Mouse (Mus musculus) MEL (cell line): ENCODE measurements around the gene Cln5. TPM values are rescaled to one million over a fixed set of nuclear protein-coding genes. Genes with fewer than 3 reads are reported as not detected.

ENCODE experiments used
- DNase-seq: peaks from one replicate; pipeline ENCODE4 v3.0.0; 2011; ENCODE audit warnings: low read depth, low spot score
- H3K27ac ChIP-seq: 2 replicates; pipeline ENCODE4 v1.5.1; 2012; ENCODE audit warnings: low read depth, mild to moderate bottlenecking, control low read depth, low read length, moderate library complexity; ENCODE audit not compliant: control insufficient read depth
- H3K27me3 ChIP-seq, 2 experiments: fragments of 150-350 bp in 1 of 2; sonication (generic) in 1 of 2; 2 replicates each; pipeline ENCODE4 v1.6.1; 2012; ENCODE audit warnings: low read length in 2 of 2, mild to moderate bottlenecking in 2 of 2, improper control_type of control experiment in 1 of 2, moderate library complexity in 1 of 2; ENCODE audit not compliant: insufficient read depth in 2 of 2, control insufficient read depth in 1 of 2
- H3K36me3 ChIP-seq, 2 experiments: 2 replicates each; pipeline ENCODE4 v1.6.1; 2012 to 2014; ENCODE audit warnings: low read length in 2 of 2, improper control_type of control experiment in 1 of 2, inconsistent platforms in 1 of 2, mild to moderate bottlenecking in 1 of 2; ENCODE audit not compliant: insufficient read depth in 2 of 2, control insufficient read depth in 1 of 2
- H3K4me1 ChIP-seq, 2 experiments: fragments of 150-350 bp in 1 of 2; sonication (generic) in 1 of 2; 2 replicates each; pipeline ENCODE4 v1.6.1; 2012; ENCODE audit warnings: low read length in 2 of 2, improper control_type of control experiment in 1 of 2, mild to moderate bottlenecking in 1 of 2; ENCODE audit not compliant: insufficient read depth in 2 of 2, control insufficient read depth in 1 of 2
- H3K4me3 ChIP-seq, 2 experiments: fragments of 150-350 bp in 1 of 2; sonication (generic) in 1 of 2; 2 replicates each; pipeline ENCODE4 v1.5.1; 2012; ENCODE audit warnings: low read depth in 2 of 2, low read length in 2 of 2, mild to moderate bottlenecking in 2 of 2, moderate library complexity in 2 of 2, control low read depth in 1 of 2, improper control_type of control experiment in 1 of 2; ENCODE audit not compliant: control insufficient read depth in 1 of 2, insufficient read depth in 1 of 2
- H3K79me2 ChIP-seq: 2 replicates; pipeline ENCODE4 v1.6.1; 2012; ENCODE audit warnings: mild to moderate bottlenecking, low read length, moderate library complexity; ENCODE audit not compliant: control insufficient read depth, poor library complexity, insufficient read depth
- H3K9ac ChIP-seq: 2 replicates; pipeline ENCODE4 v1.6.1; 2012; ENCODE audit warnings: low read depth, mild to moderate bottlenecking, control low read depth, low read length, moderate library complexity; ENCODE audit not compliant: control insufficient read depth, poor library complexity, severe bottlenecking
- H3K9me3 ChIP-seq: fragments of 150-350 bp; sonication (generic); replicated peaks from 2 replicates; pipeline ENCODE4 v1.6.1; 2012; ENCODE audit warnings: mild to moderate bottlenecking, low read length, improper control_type of control experiment, moderate library complexity; ENCODE audit not compliant: insufficient read depth
- CHD1 ChIP-seq: IDR thresholded peaks from 2 replicates; pipeline ENCODE4 v1.6.1; 2012; ENCODE audit warnings: low read depth, mild to moderate bottlenecking, inconsistent platforms, low read length, improper control_type of control experiment
- CHD2 ChIP-seq: IDR thresholded peaks from 2 replicates; pipeline ENCODE4 v1.6.1; 2011; ENCODE audit warnings: low read length, improper control_type of control experiment
- ETS1 ChIP-seq: IDR thresholded peaks from 2 replicates; pipeline ENCODE4 v1.6.1; 2012; ENCODE audit warnings: low read depth, mild to moderate bottlenecking, inconsistent platforms, low read length, improper control_type of control experiment, moderate library complexity
- GATA1 ChIP-seq: IDR thresholded peaks from 2 replicates; pipeline ENCODE4 v1.6.1; 2011; ENCODE audit warnings: low read depth, low read length, improper control_type of control experiment
- HCFC1 ChIP-seq: IDR thresholded peaks from 2 replicates; pipeline ENCODE4 v1.6.1; 2012; ENCODE audit warnings: low read depth, mild to moderate bottlenecking, inconsistent platforms, low read length, improper control_type of control experiment, moderate library complexity
- JUND ChIP-seq: IDR thresholded peaks from 2 replicates; pipeline ENCODE4 v1.6.1; 2011; ENCODE audit warnings: low read depth, mild to moderate bottlenecking, improper control_type of control experiment, low read length
- MAX ChIP-seq: IDR thresholded peaks from 2 replicates; pipeline ENCODE4 v1.6.1; 2011; ENCODE audit warnings: low read length, improper control_type of control experiment
- MAZ ChIP-seq: IDR thresholded peaks from 2 replicates; pipeline ENCODE4 v1.6.1; 2012; ENCODE audit warnings: low read depth, mild to moderate bottlenecking, inconsistent platforms, low read length, improper control_type of control experiment
- MEF2A ChIP-seq: IDR thresholded peaks from 2 replicates; pipeline ENCODE4 v1.6.1; 2014; ENCODE audit warnings: low read depth, mild to moderate bottlenecking, inconsistent platforms, low read length, improper control_type of control experiment; ENCODE audit not compliant: poor library complexity, insufficient replicate concordance, severe bottlenecking; ENCODE audit errors: extremely low read depth
- MXI1 ChIP-seq: IDR thresholded peaks from 2 replicates; pipeline ENCODE4 v1.6.1; 2011; ENCODE audit warnings: mild to moderate bottlenecking, low read depth, low read length, improper control_type of control experiment
- MYB ChIP-seq: IDR thresholded peaks from 2 replicates; pipeline ENCODE4 v1.6.1; 2011; ENCODE audit warnings: mild to moderate bottlenecking, low read depth, low read length, improper control_type of control experiment
- NELFE ChIP-seq: IDR thresholded peaks from 2 replicates; pipeline ENCODE4 v1.6.1; 2011; ENCODE audit warnings: low read depth, low read length, improper control_type of control experiment
- NRF1 ChIP-seq: IDR thresholded peaks from 2 replicates; pipeline ENCODE4 v1.6.1; 2014; ENCODE audit warnings: low read depth, mild to moderate bottlenecking, inconsistent platforms, low read length, improper control_type of control experiment, moderate library complexity; ENCODE audit not compliant: poor library complexity, insufficient read depth, severe bottlenecking
- POLR2A ChIP-seq, 2 experiments: IDR thresholded peaks; 2 replicates each; pipeline ENCODE4 v1.6.1; 2011 to 2012; ENCODE audit warnings: low read length in 2 of 2, mild to moderate bottlenecking in 2 of 2, control low read depth in 1 of 2, improper control_type of control experiment in 1 of 2, low read depth in 1 of 2, moderate library complexity in 1 of 2; ENCODE audit not compliant: control insufficient read depth in 1 of 2, insufficient read depth in 1 of 2, poor library complexity in 1 of 2
- POLR2AphosphoS2 ChIP-seq: IDR thresholded peaks from 2 replicates; pipeline ENCODE4 v1.6.1; 2011; ENCODE audit warnings: low read length, improper control_type of control experiment
- RAD21 ChIP-seq: IDR thresholded peaks from 2 replicates; pipeline ENCODE4 v1.6.1; 2011; ENCODE audit warnings: mild to moderate bottlenecking, low read depth, low read length, improper control_type of control experiment
- SIN3A ChIP-seq: IDR thresholded peaks from 2 replicates; pipeline ENCODE4 v1.6.1; 2012; ENCODE audit warnings: low read length, improper control_type of control experiment, inconsistent platforms
- ZNF384 ChIP-seq: IDR thresholded peaks from 2 replicates; pipeline ENCODE4 v1.6.1; 2012; ENCODE audit warnings: low read depth, mild to moderate bottlenecking, inconsistent platforms, low read length, improper control_type of control experiment
- polyA plus RNA-seq, 2 experiments: library from polyadenylated mRNA; stranded (reverse) in 1 of 2; unstranded in 1 of 2; fragments of >175 nt in 1 of 2; fragments of >200 nt in 1 of 2; gene quantifications; 2 replicates each; pipeline versions ENCODE4 v1.2.1 to v1.2.4; 2012; ENCODE audit warnings: low replicate concordance in 2 of 2, low read depth in 1 of 2; ENCODE audit not compliant: insufficient read length in 2 of 2, insufficient read depth in 1 of 2, missing spikeins in 1 of 2
- total RNA-seq: library from RNA; depleted of rRNA; stranded (reverse); fragments of 300-350 nt; gene quantifications from 2 replicates; pipeline ENCODE4 v1.2.3, GENCODE M21; 2012

The Cln5 gene
- total and polyA plus RNA-seq, 3 experiments: 12.3 to 99.4 (median 15.9) TPM

GRCm38 (mm10) chr14:103033271-103033823 is 36.7 kb upstream of the Cln5 start:
- Histone ChIP-seq H3K9ac (no peak overlapping the region), H3K79me2 (no peaks in the 10 kb centered on the region), H3K9me3 (no peaks in the 10 kb centered on the region), H3K36me3 (no peaks in the 10 kb centered on the region), H3K4me1 (no peaks in the 10 kb centered on the region), H3K4me3 (no peak overlapping the region), H3K27me3 (no peaks in the 10 kb centered on the region), H3K27ac (no peak overlapping the region)
- TF ChIP-seq ETS1: no peak
- no peak for TF ChIP-seq SIN3A
- no peak for TF ChIP-seq ZNF384
- TF ChIP-seq MAZ: no peak
- TF ChIP-seq JUND: no peak
- no peak for TF ChIP-seq POLR2AphosphoS2
- TF ChIP-seq NRF1: no peak
- TF ChIP-seq RAD21: no peak
- no peak for TF ChIP-seq CHD2
- no peak for TF ChIP-seq MAX
- no peak for TF ChIP-seq HCFC1
- no peak for TF ChIP-seq NELFE
- no peak for DNase-seq

GRCm38 (mm10) chr14:103034076-103034475 is 35.9 kb upstream of the Cln5 start:
- Histone ChIP-seq H3K4me3 (no peak overlapping the region), H3K9ac (no peak overlapping the region), H3K27ac (no peak overlapping the region), H3K4me1 (no peaks in the 10 kb centered on the region), H3K27me3 (no peaks in the 10 kb centered on the region), H3K79me2 (no peaks in the 10 kb centered on the region)
- no peak for DNase-seq
- TF ChIP-seq CHD1 (no peak), MAZ (no peak), SIN3A (no peak), MXI1 (no peak), MYB (no peak), POLR2A (IDR thresholded peaks at IDR 0.05; ENCODE audit: control insufficient read depth in 1 of 2, insufficient read depth in 1 of 2, low read depth in 1 of 2, low read length in 2 of 2, poor library complexity in 1 of 2) (no peak), MEF2A (no peak), GATA1 (no peak)
- TF ChIP-seq, all 39 proteins: peak for 0
- Histone ChIP-seq H3K36me3 (no peaks in the 10 kb centered on the region), H3K9me3 (no peaks in the 10 kb centered on the region)
